Mouse (Mus musculus): ENCODE measurements around the gene Atrn. TPM values are rescaled to one million over a fixed set of nuclear protein-coding genes. Genes with fewer than 3 reads are reported as not detected.
A peak's percentile ranks its signal among the peaks of the same experiment; 100 is the strongest.

The Atrn gene
- total RNA-seq, 2 experiments from 2014 or later = 87.6 to 89.5 TPM

DNA sequence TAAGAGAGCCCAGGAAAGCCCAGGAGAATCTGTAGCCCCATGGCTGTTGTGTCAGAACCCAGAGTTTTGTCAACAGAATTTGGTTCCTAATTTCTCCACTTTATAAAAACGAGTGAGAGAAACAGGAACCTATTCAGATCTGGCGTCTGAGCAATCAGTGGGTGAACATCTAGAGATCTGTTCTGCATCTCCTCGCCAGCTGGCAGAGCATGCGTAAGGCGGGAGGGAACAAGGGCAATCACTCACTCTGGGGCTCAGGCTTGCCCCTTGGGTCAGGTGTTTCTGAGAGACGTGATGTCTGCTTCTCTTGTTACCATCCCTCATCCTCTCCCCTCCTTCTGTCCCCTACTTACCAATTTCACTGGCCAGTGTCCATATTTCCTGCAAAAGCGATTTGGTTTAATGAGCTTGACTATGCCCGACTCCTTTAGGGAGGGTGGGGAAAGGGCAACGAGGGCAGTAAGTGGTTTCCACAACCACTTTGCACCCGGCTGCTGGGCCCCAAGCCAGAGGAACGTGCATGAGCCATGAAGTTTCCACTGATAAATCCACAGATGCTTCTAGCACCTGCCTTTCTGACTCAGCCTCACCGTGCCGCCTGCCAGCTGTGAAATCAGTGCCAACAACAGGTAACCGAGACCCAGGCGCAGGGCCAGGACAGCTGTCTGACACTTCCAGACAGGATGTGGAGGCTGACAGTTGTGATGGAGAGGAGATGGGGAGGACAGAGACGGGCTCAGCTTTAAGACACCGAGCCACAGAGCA, 131.1 kb downstream of the Atrn start:
- peak; percentile 44 for DNase-seq
- intact Hi-C loops (cut with DNase I) = no loop called here

GRCm38 (mm10) chr2:131038197-131038596, 131.9 kb downstream of the Atrn start:
- intact Hi-C loops (cut with DNase I) = no loop called here
- no peak for DNase-seq

DNA sequence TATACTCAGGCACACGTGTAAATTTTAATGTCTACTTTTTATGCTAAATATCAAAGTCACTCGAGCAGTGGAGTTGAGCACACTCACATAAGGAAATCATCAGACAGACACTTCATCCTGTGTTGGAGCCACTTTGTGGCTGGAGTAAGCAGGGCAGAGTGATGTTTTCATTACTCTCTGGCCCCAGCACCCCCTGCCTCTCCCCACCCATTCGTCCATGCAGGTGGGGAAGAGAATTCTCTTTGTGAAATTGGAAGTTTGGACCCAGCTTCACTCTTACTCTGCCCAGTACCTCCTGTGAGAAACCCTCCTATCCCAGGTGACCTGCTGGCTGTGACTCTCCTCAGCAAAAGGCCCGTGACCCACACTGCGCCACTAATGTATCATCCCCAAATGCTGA, 132.4 kb downstream of the Atrn start:
- DNase-seq = no peak
- intact Hi-C loops (cut with DNase I) = no loop called here

DNA sequence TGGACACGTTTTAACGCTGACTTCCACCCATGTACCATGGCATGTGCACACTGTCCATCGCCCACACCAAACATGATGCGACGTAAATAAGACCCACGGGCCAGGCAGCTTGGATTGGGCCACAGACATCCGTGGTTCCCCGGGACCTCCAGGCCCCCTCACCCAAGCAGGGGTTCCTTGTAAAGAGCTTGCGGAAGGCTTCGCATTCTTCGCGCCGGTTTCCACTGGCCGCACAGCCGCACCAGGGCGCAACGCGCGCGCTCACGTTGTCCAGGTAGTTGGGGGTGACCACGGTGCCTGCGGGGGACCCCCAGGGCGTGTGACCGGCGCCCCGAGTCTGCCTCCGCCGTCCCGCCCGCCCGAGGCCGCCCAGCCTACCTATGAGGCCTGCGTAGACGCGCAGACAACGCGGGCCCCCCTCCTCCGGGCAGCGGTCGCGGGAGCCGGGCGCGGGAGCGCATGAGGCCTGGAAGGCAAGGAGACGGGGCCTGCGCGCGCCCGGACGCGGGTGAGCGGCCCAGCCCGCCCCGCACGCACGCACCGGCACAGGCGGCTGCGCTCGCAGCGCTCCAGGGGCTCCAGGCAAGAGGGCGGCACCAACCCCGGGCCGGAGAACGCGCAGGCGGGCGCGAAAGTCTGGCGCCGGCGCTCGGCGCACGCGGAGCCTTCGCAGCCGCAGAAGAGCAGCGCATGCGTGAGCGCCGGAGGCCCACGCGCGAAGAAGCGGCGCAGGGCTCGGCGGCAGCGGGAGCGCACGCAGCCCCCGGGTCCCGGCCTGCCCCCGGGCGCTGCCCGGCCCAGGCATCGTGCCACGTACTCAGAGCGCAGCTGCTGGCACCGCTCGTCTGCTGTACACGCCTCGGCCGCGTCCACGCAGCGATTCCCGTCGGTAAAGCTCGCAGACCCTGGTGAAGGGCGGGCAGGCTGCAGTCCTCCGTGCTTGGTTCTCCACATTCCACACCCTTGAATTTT, 134.8 kb downstream of the Atrn start:
- DNase-seq = peak; percentile 48
- intact Hi-C loops (cut with DNase I) = no loop called here

DNA sequence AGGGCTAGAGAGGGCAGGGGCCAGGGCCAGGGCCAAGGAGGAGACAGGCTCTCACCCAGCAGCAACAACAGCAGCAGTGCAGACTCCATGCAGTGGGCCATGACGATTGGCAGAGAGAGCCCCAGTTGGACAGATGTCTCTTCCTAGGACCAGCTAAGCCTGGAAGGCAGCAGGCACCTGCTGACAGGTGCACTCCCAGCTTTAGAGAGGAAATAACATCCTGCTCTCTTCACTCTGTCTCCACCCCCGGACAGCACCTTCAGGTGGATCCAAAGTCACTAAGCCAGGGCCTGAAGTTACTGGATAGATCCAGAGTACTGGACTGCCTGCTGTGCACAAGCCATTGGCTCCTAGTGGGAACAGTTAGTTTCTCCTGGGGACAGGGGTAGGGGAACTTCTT, 136.7 kb downstream of the Atrn start, which contains the start of gene Gfra4:
Gene Gfra4 (minus strand): TSS at position 101 of the 400 bp plus-strand sequence.
- DNase-seq = no peak

DNA sequence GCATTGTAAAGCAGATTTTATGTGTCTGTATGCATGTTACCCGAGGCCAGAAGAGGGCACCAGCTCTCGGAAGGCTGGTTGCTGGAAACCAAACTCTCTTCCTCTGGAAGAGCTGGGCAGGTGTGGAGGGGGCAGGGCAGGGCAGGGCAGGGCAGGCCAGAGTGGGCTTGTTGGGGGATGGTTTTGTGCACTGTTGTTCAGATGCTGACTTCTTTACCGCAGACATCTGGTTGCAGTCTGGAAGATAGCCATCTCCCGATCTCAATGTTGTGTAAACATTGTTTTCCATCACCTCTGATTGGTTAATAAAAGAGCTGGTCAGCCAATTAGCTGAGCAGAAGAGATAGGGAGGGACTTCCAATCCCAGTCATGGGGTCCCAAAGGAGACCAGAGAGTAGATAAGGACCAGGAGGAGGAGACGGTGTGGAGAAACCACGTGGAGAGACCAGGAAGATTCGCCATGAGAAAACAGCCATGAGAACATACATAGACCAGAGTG, 138.1 kb downstream of the Atrn start:
- intact Hi-C loops (cut with DNase I) = no loop called here
- DNase-seq = no peak

More for the DNA sequence above, 136.7 kb downstream of the Atrn start, which contains the start of gene Gfra4:
- intact Hi-C loops (cut with DNase I) = no loop called here

DNA sequence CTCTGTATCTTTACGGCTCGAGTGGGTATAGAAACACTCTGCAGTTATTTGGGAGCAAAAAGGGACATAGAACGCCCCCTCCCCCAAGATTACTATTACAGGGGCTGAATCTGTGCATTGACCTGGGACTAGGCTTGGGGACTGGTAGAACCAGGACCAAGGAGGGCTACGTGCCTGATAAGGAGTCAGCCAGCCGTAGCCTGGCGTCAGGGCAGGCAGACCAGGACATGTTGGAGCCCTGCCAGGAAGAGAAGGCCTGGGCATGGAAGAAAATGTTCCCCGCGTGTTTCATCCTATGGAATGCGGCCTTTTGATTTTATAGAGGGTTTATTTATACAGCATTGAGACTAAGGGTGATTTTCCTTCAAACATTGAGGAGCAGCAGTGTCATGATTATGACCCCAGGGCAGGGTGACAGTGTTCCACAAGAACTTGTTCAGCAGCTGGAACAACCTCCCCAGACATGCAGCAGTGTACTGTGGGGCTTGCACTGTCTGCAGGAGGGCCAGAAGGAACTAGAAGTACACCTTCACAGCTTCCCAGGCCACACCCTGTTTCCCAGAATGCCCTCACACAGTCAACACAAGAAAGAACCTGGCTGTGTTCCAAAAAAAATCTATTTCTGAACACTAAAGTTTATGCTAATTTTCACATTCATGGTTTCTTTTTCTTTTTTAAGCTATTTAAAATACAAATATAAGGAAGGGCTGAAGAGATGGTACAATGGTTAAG, 138.9 kb downstream of the Atrn start:
- DNase-seq = no peak
- intact Hi-C loops (cut with DNase I) = no loop called here

DNA sequence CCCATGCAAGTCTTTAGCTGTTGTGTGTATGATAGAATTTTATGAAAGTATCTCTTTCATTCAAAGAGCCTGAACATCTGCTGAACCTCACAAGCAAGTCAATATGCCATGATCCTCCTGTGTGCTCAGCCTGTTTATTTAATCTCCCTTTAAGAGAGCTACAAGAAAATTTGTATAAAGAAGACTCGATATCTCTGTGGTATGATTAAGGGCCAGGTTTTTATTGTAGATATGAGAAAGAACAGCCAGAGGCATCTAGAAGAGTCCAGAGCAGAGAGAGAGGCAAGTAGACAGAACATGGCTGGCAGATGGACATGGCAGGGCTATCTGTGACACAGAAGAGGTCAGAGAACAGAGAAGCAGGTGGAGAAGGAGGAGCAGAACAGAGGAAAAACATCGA, 139.7 kb downstream of the Atrn start:
- no peak for DNase-seq
- intact Hi-C loops (cut with DNase I) = no loop called here

DNA sequence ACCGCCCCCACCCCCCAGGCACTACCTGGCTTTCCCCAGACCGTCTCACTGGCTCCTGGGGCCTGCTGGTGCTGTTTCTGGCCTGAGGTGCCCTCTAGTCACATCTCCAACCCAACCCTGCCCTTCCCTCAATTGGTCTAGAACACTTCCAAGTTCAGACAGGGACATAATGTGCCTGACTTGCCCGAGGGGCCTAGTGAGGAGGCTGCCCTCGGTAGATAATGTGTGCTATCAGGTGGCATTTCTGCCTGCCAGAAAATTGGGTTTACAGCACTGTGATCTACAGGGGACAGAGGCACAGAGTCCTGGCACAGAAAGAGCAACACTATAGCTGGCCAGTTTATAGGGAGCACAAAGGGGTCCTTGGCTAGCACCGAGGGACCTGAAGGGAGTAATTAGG, 145.7 kb downstream of the Atrn start:
- no peak for DNase-seq
- intact Hi-C loops (cut with DNase I) = no loop called here

GRCm38 (mm10) chr2:131052862-131053418, 146.6 kb downstream of the Atrn start:
- no peak for DNase-seq
- intact Hi-C loops (cut with DNase I) = no loop called here

DNA sequence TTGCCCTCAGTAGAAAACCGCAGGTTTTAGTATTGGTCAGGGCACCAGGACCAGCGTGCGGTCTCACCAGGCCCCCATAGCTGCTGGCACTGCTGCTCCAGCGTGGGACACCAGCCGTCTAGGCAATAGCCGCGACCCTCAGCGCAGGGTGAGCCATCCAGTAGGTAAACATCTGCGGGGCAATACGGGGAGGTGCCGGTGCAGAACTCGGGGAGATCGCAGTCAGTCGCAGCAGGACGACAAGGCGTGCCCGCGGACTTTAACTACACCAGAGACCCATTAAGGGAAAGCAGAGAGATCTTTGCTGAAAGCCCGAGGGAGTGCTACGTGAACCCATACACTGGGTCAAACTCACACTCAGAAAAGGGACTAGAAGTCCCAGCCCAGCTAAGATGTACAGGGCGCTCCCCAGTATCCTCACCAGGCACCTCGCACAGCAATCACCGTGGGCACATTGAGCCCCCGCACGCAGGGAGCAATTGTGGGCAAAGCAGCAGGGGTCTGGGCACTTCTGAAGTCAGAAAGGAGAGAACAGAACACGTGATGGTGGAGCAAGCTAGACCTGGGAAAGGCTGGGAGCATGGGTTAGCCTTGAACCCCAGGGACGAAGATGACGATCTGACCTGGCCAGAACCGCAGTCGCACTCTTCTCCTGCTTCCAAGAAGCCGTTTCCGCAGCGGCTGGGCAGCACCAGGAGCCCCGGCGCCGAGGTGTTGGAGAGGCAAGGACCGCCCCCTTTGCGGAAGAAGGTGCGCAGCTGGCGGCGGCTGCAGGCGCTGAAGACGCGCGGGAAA, 147.8 kb downstream of the Atrn start:
- no peak for DNase-seq
- intact Hi-C loops (cut with DNase I) = no loop called here

- intact Hi-C loops (cut with DNase I) = no loop called here
- DNase-seq = no peak
Observed at GRCm38 (mm10) chr2:131054646-131055264, 148.5 kb downstream of the Atrn start.

DNA sequence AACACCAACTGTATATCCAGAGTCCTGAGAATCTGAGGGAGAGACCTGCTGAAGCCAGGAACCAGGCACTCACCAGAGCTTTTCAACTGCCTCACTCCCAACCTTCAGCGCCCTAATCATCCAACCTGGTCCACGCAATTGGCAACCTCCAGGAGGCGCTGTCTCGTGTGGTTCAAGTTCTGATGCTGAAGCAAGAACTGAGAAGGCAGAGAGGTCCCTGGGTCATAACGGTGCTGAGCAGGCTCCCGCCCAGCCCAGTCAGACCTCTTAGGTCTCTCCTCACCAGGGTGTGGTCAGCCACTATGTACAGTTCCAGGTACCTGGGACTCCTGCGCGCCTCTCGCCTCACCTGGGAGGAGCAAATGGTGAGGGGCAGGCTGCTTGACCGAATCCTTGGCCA, 149.3 kb downstream of the Atrn start:
- intact Hi-C loops (cut with DNase I) = no loop called here

DNA sequence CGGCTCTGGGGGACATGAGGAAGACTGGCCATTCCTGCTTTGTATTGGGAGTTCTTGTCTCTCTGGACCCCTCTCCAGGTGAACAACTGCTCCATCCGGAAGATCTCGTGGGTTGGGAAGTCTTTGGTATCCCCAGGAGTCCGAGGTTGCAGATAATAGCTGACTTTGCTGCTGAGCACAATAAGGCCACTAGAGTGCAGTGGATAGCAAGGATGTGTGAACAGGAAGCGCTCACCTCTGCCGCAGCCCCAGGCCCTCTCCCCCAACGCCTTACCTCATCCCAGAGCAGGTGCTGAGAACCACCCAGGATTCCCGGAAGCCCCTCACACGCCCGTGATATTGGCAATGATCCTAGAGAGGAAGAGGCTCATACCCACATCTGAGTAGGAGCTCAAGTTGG, 149.9 kb downstream of the Atrn start:
- DNase-seq = no peak
- intact Hi-C loops (cut with DNase I) = no loop called here

More for the DNA sequence above, 149.3 kb downstream of the Atrn start:
- DNase-seq = peak; percentile 51

DNA sequence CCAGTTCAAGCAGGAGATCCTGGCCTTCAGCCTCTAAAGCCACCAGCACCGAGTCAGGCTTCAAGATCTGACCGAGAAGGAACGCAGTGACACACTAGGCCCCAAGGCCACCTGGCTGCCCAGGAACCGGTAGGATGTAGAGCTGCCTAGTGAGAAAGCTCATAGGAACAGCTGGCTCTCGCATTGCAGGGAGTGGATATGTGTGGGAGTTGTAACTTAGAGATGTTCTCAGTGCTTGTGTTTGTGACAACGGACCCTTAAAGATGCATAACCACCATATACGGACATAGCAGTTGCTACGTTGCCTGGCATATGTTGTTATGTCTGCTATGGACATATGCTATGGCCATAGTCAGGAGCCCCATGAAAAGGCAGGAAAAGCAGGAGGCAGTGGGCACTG, 152.4 kb downstream of the Atrn start:
- DNase-seq = no peak
- intact Hi-C loops (cut with DNase I) = no loop called here

- peak; percentile 34 for DNase-seq
- intact Hi-C loops (cut with DNase I) = no loop called here
Observed at GRCm38 (mm10) chr2:131059377-131059776, 153.1 kb downstream of the Atrn start.

DNA sequence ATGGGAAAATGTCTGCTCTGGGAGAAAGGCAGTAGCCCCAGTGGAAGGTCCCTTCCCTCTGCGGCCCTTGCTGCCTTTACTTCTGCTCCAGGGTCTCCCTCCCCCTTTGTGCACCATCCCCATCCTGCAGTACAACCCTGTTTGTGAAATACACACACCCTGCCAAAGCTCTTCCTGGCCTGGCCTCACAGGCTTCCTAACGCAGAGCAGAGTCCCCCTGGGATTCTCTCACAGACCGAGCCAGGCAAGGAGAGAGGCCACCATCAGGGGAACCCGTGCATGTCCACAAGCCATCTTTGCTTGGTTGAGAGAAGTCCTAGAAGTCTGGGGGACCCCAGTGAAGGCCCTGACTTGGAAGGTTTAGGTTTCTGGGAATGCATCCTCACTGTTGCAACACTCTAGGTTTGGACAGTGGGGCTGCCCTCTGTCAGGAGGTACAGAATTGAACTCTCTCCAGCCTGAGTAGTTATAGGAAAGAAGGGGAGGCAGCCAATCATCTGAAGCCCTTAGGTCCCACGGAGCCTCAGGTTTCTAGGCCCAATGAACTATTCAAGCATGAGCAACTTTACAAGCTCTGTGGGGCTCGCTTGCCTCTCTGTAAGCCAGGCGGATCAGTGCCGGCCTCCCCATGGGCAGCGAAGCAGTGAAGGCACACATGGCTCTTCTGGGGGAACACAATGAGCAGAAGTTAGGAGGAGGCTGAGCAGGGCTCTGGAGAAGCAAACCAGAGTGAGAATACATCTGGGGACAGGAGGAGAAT, 153.7 kb downstream of the Atrn start:
- DNase-seq = no peak
- intact Hi-C loops (cut with DNase I) = no loop called here

GRCm38 (mm10) chr2:131060784-131061183, 154.5 kb downstream of the Atrn start:
- DNase-seq = no peak

More at GRCm38 (mm10) chr2:131060784-131061183, 154.5 kb downstream of the Atrn start:
- intact Hi-C loops (cut with DNase I) = no loop called here

Data from left cerebral cortex, postnatal 4 days (tissue).